Mouse (Mus musculus) lung, adult 2 months (tissue): ENCODE data around the gene Cdh6. TPM values are rescaled to one million over a fixed set of nuclear protein-coding genes. Genes with fewer than 3 reads are reported as not detected.

Experiments
- DNase-seq: peaks from one replicate; pipeline ENCODE4 v3.0.0; 2022
- H3K4me1 ChIP-seq: fragments of 200-500 bp; 2 replicates; pipeline ENCODE4 v1.6.1; 2011; ENCODE audit warnings: low read length; ENCODE audit not compliant: control insufficient read depth, insufficient read depth
- H3K4me3 ChIP-seq: fragments of 200-500 bp; replicated peaks from 2 replicates; pipeline ENCODE3; 2011; ENCODE audit warnings: low read depth, mild to moderate bottlenecking, control low read depth, low read length; ENCODE audit errors: extremely low read depth
- CTCF ChIP-seq: fragments of 200-500 bp; IDR thresholded peaks from 2 replicates; pipeline ENCODE4 v1.5.1; 2011; ENCODE audit warnings: mild to moderate bottlenecking, low read length, control low read depth; ENCODE audit not compliant: insufficient read depth
- POLR2A ChIP-seq: fragments of 200-500 bp; IDR thresholded peaks from 2 replicates; pipeline ENCODE4 v1.6.1; 2011; ENCODE audit warnings: low read depth, mild to moderate bottlenecking, control low read depth, low read length, borderline replicate concordance; ENCODE audit errors: extremely low read depth
- WGBS: fragments of 180-500 bp; shearing (Covaris S2); methylation state at CpG from one replicate; pipeline ENCODE4 v1.1.7; 2018; 5-methylcytosine and 5-hydroxymethylcytosine counted together
- polyA plus RNA-seq: library from polyadenylated mRNA; depleted of rRNA; stranded (reverse); fragments of >200 nt; gene quantifications from 2 replicates; pipeline ENCODE4 v1.2.3, GENCODE M21; 2012

Cdh6 gene
- polyA plus RNA-seq, 1 experiment: 0.41 TPM

GRCm38 (mm10) chr15:13068213-13068516, 105.3 kb downstream of the Cdh6 start:
- Histone ChIP-seq H3K4me1 (no peaks in the 10 kb centered on the region), H3K4me3 (no peak overlapping the region)
- TF ChIP-seq CTCF (no peak), POLR2A (no peak)
- no peak for DNase-seq

GRCm38 (mm10) chr15:13067429-13068212, 105.9 kb downstream of the Cdh6 start:
- Histone ChIP-seq H3K4me3 (no peak overlapping the region), H3K4me1 (no peaks in the 10 kb centered on the region)
- no peak for TF ChIP-seq POLR2A
- no peak for TF ChIP-seq CTCF
- WGBS: 26% methylated on average over 20 of the region's 20 CpGs
- no peak for DNase-seq

GRCm38 (mm10) chr15:13066765-13067164, 106.7 kb downstream of the Cdh6 start:
- TF ChIP-seq POLR2A (no peak), CTCF (no peak)

GRCm38 (mm10) chr15:13063633-13064032, 109.8 kb downstream of the Cdh6 start:
- Histone ChIP-seq H3K4me1 (no peaks in the 10 kb centered on the region), H3K4me3 (no peak overlapping the region)
- DNase-seq: no peak
- TF ChIP-seq CTCF (no peak), POLR2A (no peak)
- 95% methylated on average over 13 of the region's 13 CpGs for WGBS

More at GRCm38 (mm10) chr15:13066765-13067164, 106.7 kb downstream of the Cdh6 start:
- WGBS: 62% methylated on average over 9 of the region's 9 CpGs
- DNase-seq: no peak
- no peaks in the 10 kb centered on the region for H3K4me1 ChIP-seq
- no peak overlapping the region for H3K4me3 ChIP-seq

- H3K4me3 ChIP-seq: no peak overlapping the region
- TF ChIP-seq POLR2A (no peak), CTCF (no peak)
- WGBS: 67% methylated on average over 5 of the region's 5 CpGs
- H3K4me1 ChIP-seq: no peaks in the 10 kb centered on the region
- DNase-seq: no peak
Measured at GRCm38 (mm10) chr15:13057728-13058127, 115.7 kb downstream of the Cdh6 start.

- no peak for DNase-seq
- WGBS: 91% methylated on average over 10 of the region's 10 CpGs
- TF ChIP-seq CTCF: no peak
- no peak for TF ChIP-seq POLR2A
- Histone ChIP-seq H3K4me1 (no peaks in the 10 kb centered on the region), H3K4me3 (no peak overlapping the region)
Measured at GRCm38 (mm10) chr15:13057302-13057701, 116.2 kb downstream of the Cdh6 start.

GRCm38 (mm10) chr15:13047910-13048309, 125.6 kb downstream of the Cdh6 start:
- TF ChIP-seq CTCF (no peak), POLR2A (no peak)
- no peak overlapping the region for H3K4me3 ChIP-seq
- 70% methylated on average over 7 of the region's 7 CpGs for WGBS
- H3K4me1 ChIP-seq: no peaks in the 10 kb centered on the region
- no peak for DNase-seq

GRCm38 (mm10) chr15:13034436-13034835, 139.0 kb downstream of the Cdh6 start:
- H3K4me3 ChIP-seq: no peak overlapping the region
- no peak for DNase-seq
- TF ChIP-seq CTCF (no peak), POLR2A (no peak)
- H3K4me1 ChIP-seq: no peaks in the 10 kb centered on the region
- 28% methylated on average over 16 of the region's 16 CpGs for WGBS

GRCm38 (mm10) chr15:13030641-13031040, 142.8 kb downstream of the Cdh6 start:
- no peak for DNase-seq
- no peak for TF ChIP-seq CTCF
- no peak for TF ChIP-seq POLR2A
- H3K4me1 ChIP-seq: no peaks in the 10 kb centered on the region
- WGBS: 54% methylated on average over 2 of the region's 2 CpGs
- no peak overlapping the region for H3K4me3 ChIP-seq

- no peak overlapping the region for H3K4me3 ChIP-seq
- DNase-seq: no peak
- TF ChIP-seq CTCF (no peak), POLR2A (no peak)
- no peaks in the 10 kb centered on the region for H3K4me1 ChIP-seq
- 40% methylated on average over 5 of the region's 5 CpGs for WGBS
Measured at GRCm38 (mm10) chr15:13027513-13027912, 146.0 kb downstream of the Cdh6 start.

GRCm38 (mm10) chr15:13016756-13017357, 156.6 kb downstream of the Cdh6 start:
- H3K4me3 ChIP-seq: no peak overlapping the region
- WGBS: 79% methylated on average over 2 of the region's 2 CpGs
- no peaks in the 10 kb centered on the region for H3K4me1 ChIP-seq
- TF ChIP-seq POLR2A (no peak), CTCF (no peak)
- no peak for DNase-seq
